Mouse (Mus musculus): ENCODE measurements around the gene Xbp1.
"Not testable (repeated sequence)": the region's sequence is repeated elsewhere in the genome, so short reads cannot be mapped to it uniquely, and the experiment has no call there.

Xbp1 gene

GRCm38 (mm10) chr11:5528841-5529240, 8.4 kb downstream of the Xbp1 start:
- no peak for DNase-seq (ENCODE audit: low spot score in 2 of 2)

DNA sequence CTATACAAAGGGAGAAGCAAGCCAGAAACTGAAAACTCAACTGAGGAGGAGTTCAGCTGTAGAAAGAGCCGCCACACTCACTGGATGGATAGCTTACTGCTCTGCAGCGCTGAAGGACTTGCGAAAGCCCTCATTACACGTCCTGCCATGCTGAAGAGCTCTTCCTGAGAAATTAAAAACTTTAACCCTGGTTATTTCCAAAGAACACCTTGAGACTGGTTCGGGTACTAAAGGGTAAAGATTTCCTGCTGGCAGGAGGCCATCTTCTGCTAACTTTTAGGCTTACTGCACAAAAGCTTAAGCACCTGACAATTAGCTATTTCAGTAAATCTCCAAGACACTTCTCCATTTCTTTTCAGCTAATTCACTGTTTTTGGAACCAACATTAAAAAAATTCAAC, 9.7 kb downstream of the Xbp1 start:
- DNase-seq (ENCODE audit: low spot score in 2 of 2): no peak

- DNase-seq (ENCODE audit: low spot score in 2 of 2): no peak
Measured at GRCm38 (mm10) chr11:5530717-5531116, 10.3 kb downstream of the Xbp1 start.

- no peak for DNase-seq (ENCODE audit: low spot score in 2 of 2)
Measured at GRCm38 (mm10) chr11:5533108-5533507, 12.6 kb downstream of the Xbp1 start.

DNA sequence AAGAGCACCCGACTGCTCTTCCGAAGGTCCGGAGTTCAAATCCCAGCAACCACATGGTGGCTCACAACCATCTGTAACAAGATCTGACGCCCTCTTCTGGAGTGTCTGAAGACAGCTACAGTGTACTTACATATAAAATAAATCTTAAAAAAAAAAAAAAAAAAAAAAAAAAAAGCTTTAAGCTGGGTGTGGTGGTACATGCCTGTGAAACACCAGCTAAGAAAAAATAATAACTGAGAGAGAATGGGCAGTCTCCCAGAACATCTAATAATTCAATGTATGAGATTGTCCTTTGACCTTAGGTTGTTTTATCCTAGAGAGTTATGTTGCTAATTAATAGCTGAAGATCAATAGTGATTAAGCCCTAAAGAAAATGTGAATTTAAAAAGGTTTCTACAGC, 17.0 kb downstream of the Xbp1 start:
- DNase-seq (ENCODE audit: low spot score in 2 of 2): not testable (repeated sequence)

GRCm38 (mm10) chr11:5540331-5540730, 19.9 kb downstream of the Xbp1 start:
- no peak for DNase-seq (ENCODE audit: low spot score in 2 of 2)

DNA sequence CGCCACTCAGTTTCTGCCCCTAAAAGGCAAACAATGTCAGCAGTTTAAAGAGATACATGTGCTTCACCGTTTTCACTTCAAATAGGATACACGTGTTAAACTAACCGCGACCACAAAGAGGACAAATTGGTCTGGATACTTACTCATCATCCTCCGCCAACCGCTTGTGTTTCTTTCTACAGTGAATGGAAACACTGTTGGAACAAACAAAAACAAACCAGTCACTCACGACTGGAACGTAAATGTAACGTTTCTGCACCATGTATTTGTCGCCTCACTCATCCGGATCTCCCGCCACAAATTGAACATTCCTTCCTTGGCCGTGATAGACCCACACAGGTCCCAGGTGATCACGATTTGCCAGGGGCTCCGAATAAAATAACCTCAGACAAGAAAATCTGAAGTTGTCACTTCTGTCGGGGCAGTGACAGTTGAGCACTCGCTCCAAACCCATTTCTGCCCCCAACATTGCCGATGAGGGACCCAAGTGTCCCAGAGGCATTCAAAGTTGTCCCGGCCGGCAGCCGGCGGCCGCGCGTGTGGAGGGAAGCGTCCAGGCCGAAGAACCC, 20.9 kb downstream of the Xbp1 start:
- no peak for DNase-seq (ENCODE audit: low spot score in 2 of 2)

- DNase-seq (ENCODE audit: low spot score in 2 of 2): peak; percentile 61 to 77
Measured at GRCm38 (mm10) chr11:5541799-5542481, 21.5 kb downstream of the Xbp1 start, which contains the start of gene Ccdc117. Gene Ccdc117 (minus strand): TSS chr11:5542187.

- no peak for DNase-seq (ENCODE audit: low spot score in 2 of 2)
Measured at GRCm38 (mm10) chr11:5542482-5543185, 22.2 kb downstream of the Xbp1 start.

DNA sequence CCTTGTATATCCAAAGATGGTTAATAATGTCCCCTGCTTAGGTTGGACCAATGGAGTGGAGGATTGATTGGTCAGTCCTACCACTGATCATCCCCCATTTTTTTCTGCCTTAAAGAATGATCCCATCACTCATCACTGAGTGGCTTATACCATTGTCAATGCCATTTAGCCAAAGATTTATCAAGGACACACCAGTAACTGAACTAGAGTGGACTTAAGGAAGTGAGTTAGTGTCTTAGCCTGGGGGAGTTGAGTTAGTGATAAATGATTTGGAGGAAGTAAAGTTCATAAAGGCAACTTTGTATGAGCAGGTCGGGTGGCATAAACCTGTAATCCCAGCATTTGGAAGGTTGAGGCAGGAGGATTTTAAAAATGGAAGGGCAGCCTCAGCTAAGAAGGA, 22.8 kb downstream of the Xbp1 start:
- no peak for DNase-seq (ENCODE audit: low spot score in 2 of 2)

DNA sequence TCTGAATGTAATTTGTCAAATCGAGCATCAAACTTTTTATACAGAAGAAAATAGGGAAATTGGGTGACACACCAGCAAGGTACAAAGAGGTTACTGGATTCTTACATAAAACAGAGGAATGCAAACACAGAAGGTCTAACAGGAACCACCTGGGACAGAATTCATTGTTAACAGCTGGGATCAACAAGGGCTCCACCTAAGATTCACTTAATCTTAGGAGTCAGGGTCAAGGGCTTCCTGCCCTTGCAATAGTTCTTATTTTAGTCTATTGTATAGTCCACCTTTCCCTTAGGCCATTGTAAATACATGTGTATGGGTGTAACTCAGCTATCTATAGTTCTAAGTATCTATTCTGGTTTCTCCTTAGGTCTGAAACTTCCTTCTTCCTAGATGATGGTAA, 24.2 kb downstream of the Xbp1 start:
- not testable (repeated sequence) for DNase-seq (ENCODE audit: low spot score in 2 of 2)

DNA sequence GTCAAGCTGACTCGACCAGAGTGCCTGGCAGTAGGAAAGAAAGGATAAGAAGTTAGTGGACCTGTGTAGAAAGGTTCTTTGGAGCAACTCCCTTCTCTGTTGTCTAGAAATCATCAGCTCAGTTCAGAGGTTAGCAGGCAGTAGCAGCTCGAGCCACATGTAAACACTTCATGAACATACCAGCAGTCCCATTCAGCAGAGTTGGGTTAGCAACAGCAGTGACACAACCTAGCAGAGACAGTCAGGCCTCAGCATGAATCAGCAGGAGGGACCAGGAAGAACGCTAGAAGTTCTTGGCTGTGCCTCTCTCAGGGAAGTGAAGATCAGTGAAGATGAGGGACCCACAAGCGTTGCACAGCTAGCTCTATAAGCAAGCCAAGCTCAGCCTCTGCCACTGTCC, 25.0 kb downstream of the Xbp1 start:
- no peak for DNase-seq (ENCODE audit: low spot score in 2 of 2)

GRCm38 (mm10) chr11:5546693-5547092, 26.2 kb downstream of the Xbp1 start:
- no peak for DNase-seq (ENCODE audit: low spot score in 2 of 2)

GRCm38 (mm10) chr11:5551430-5551829, 31.0 kb downstream of the Xbp1 start:
- DNase-seq (ENCODE audit: low spot score in 2 of 2): no peak

DNA sequence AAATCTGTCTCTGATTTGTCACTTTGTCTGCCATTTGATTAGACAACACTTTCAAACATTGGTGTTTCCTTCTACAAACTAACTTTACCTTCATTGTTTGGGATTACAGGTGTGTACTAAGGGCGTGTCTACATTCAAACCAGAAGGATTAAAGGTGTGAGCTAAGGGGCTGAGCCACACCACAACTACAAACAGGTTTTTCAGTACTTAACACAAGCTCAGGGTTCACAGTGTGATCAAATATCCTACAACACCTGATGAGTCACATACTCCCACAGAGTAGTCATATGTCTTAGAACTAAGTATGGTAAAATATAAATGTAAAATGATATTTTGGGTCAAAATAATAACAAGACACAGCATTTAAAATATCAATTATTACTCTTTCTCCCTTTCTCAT, 31.5 kb downstream of the Xbp1 start:
- DNase-seq (ENCODE audit: low spot score in 2 of 2): no peak

- no peak for DNase-seq (ENCODE audit: low spot score in 2 of 2)
Measured at GRCm38 (mm10) chr11:5560273-5560672, 39.8 kb downstream of the Xbp1 start.

- no peak for DNase-seq (ENCODE audit: low spot score in 2 of 2)
Measured at GRCm38 (mm10) chr11:5562625-5563268, 42.3 kb downstream of the Xbp1 start.

- DNase-seq (ENCODE audit: low spot score in 2 of 2): no peak
Measured at GRCm38 (mm10) chr11:5563898-5564297, 43.4 kb downstream of the Xbp1 start.

- DNase-seq (ENCODE audit: low spot score in 2 of 2): no peak
Measured at GRCm38 (mm10) chr11:5565596-5565995, 45.1 kb downstream of the Xbp1 start.

DNA sequence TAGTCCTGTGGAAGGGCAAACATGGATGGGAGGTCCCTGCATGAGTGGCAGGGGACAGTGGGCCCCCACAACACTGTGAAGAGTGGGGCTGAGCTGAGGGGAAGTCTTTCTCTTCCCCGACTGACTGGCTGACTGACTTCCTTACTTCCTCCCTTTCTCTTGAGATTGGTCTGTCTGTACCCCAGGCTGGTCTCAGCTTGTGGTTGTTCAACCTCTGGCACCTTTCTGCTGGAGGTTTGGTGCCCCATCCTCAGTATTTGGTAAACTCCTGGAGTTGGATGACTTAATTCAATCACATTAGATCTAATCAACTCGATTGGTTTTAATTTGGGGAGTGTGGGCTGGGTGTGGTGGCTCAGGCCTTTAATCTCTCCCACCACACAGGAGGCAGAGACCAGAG, 46.0 kb downstream of the Xbp1 start:
- DNase-seq (ENCODE audit: low spot score in 2 of 2): no peak

DNA sequence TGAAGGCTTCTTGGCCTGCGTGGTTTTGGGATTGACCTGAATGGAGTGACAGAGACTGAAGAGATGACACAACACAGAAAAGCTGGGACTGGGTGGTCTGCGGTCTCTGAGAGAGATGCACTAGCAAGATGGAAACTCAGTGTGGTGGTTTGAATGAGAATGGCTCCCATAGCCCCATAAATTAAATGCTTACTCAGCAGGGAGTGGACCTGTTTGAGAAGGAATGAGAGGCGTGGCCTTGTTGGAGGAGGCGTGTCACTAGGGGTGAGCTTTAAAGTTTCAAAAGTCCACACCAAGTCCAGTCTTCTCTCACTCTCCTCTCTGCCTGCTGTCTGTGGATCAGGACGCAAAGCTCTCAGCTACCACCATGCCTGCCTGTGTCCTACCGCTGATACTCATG, 47.2 kb downstream of the Xbp1 start:
- no peak for DNase-seq (ENCODE audit: low spot score in 2 of 2)

GRCm38 (mm10) chr11:5568082-5568481, 47.6 kb downstream of the Xbp1 start:
- no peak for DNase-seq (ENCODE audit: low spot score in 2 of 2)

DNA sequence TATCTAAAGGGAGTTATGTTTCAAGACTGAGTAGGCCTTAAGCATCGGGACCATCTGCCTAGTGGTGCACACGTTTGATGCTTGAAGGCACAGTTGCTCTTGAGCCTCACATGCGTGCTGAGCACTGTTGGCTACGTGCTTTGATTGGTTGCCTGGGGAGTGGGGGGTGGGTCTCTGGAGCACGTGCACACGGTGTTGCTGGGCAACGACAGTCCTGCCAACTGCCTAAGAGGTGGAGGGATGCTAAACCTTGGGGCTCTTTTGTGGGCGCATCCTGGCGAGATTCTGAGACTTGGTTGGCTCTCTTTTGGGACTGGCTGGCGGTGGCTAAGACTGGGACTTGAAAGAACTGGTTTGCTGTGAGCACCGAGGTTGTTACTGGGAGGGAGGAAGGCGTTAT, 49.0 kb downstream of the Xbp1 start, which contains the start of gene Ankrd36:
TSS of gene Ankrd36 (plus strand) at position 211 of the 400 bp plus-strand sequence.
- DNase-seq (ENCODE audit: low spot score in 2 of 2): no peak

Data from cerebellum, postnatal 4 days (tissue).